Mouse (Mus musculus): ENCODE measurements around the gene Kdm6a. TPM values are rescaled to one million over a fixed set of nuclear protein-coding genes. Genes with fewer than 3 reads are reported as not detected.

The Kdm6a gene
- polyA plus RNA-seq (2014; fragmentation: Nextera tagmentation; extraction: Ambion mirVana) = 37.9 and 39.9 TPM in 2 replicates

- WGBS = under 1% methylated on average over 46 of the region's 50 CpGs
- Histone ChIP-seq H3K9me3 (ENCODE audit: control insufficient read depth, low read length) (no peaks in the 10 kb centered on the region), H3K9ac (ENCODE audit: low read length) (peak within 1 kb of the TSS; percentile 94), H3K4me2 (ENCODE audit: low read depth) (peak within 1 kb of the TSS; percentile 49), H3K4me1 (ENCODE audit: control insufficient read depth, insufficient read depth, low read length) (no peaks in the 10 kb centered on the region), H3K27ac (ENCODE audit: low read depth, low read length) (peak within 1 kb of the TSS; percentile 92), H3K27me3 (ENCODE audit: control insufficient read depth, insufficient read depth, low read length) (no peaks in the 10 kb centered on the region), H3K36me3 (ENCODE audit: control insufficient read depth, insufficient read depth, low read length) (no peaks in the 10 kb centered on the region), H3K4me3 (ENCODE audit: low read depth, low read length) (peak within 1 kb of the TSS; percentile 84)
- ATAC-seq (ENCODE audit: insufficient read depth, low FRiP score, low TSS enrichment) (peak; percentile 99), DNase-seq (ENCODE audit: low spot score) (peak; percentile 96)
Observed at GRCm38 (mm10) chrX:18162192-18162857, at the start of gene Kdm6a. TSS of gene Kdm6a (plus strand) at chrX:18162575.

GRCm38 (mm10) chrX:18145557-18145956, 16.8 kb upstream of the Kdm6a start, which contains the start of gene Dusp21:
TSS of gene Dusp21 (plus strand) at chrX:18145857.
- H3K4me1 ChIP-seq (ENCODE audit: control insufficient read depth, insufficient read depth, low read length) = no peaks in the 10 kb centered on the region
- 100% methylated on average over 1 of the region's 1 CpGs for WGBS
- no peaks in the 10 kb centered on the region for H3K36me3 ChIP-seq (ENCODE audit: control insufficient read depth, insufficient read depth, low read length)
- DNase-seq (ENCODE audit: low spot score) = no peak
- H3K9ac ChIP-seq (ENCODE audit: low read length) = no peak within 1 kb of the TSS
- no peaks in the 10 kb centered on the region for H3K9me3 ChIP-seq (ENCODE audit: control insufficient read depth, low read length)
- no peak within 1 kb of the TSS for H3K27ac ChIP-seq (ENCODE audit: low read depth, low read length)
- no peaks in the 10 kb centered on the region for H3K27me3 ChIP-seq (ENCODE audit: control insufficient read depth, insufficient read depth, low read length)
- ATAC-seq (ENCODE audit: insufficient read depth, low FRiP score, low TSS enrichment) = no peak
- no peak within 1 kb of the TSS for H3K4me3 ChIP-seq (ENCODE audit: low read depth, low read length)
- H3K4me2 ChIP-seq (ENCODE audit: low read depth) = no peak within 1 kb of the TSS

GRCm38 (mm10) chrX:18160734-18161442, 1.5 kb upstream of the Kdm6a start:
- Histone ChIP-seq H3K36me3 (ENCODE audit: control insufficient read depth, insufficient read depth, low read length) (no peaks in the 10 kb centered on the region), H3K4me1 (ENCODE audit: control insufficient read depth, insufficient read depth, low read length) (no peaks in the 10 kb centered on the region), H3K27ac (ENCODE audit: low read depth, low read length) (no peak overlapping the region; the same call in 1 of the 2 replicates), H3K9ac (ENCODE audit: low read length) (no peak overlapping the region), H3K4me3 (ENCODE audit: low read depth, low read length) (no peak overlapping the region), H3K27me3 (ENCODE audit: control insufficient read depth, insufficient read depth, low read length) (no peaks in the 10 kb centered on the region), H3K4me2 (ENCODE audit: low read depth) (no peak overlapping the region), H3K9me3 (ENCODE audit: control insufficient read depth, low read length) (no peaks in the 10 kb centered on the region)
- WGBS = 55% methylated on average over 4 of the region's 4 CpGs
- ATAC-seq (ENCODE audit: insufficient read depth, low FRiP score, low TSS enrichment) (no peak), DNase-seq (ENCODE audit: low spot score) (no peak)

GRCm38 (mm10) chrX:18161796-18162191, 581 bp upstream of the Kdm6a start:
- Histone ChIP-seq H3K36me3 (ENCODE audit: control insufficient read depth, insufficient read depth, low read length) (no peaks in the 10 kb centered on the region), H3K4me1 (ENCODE audit: control insufficient read depth, insufficient read depth, low read length) (no peaks in the 10 kb centered on the region), H3K4me3 (ENCODE audit: low read depth, low read length) (peak overlapping the region; percentile 84), H3K4me2 (ENCODE audit: low read depth) (peak overlapping the region; percentile 45), H3K9me3 (ENCODE audit: control insufficient read depth, low read length) (no peaks in the 10 kb centered on the region), H3K27me3 (ENCODE audit: control insufficient read depth, insufficient read depth, low read length) (no peaks in the 10 kb centered on the region), H3K9ac (ENCODE audit: low read length) (peak overlapping the region; percentile 66), H3K27ac (ENCODE audit: low read depth, low read length) (peak overlapping the region; percentile 86)
- no peak for DNase-seq (ENCODE audit: low spot score)
- WGBS = under 1% methylated on average over 21 of the region's 28 CpGs
- ATAC-seq (ENCODE audit: insufficient read depth, low FRiP score, low TSS enrichment) = peak; percentile 71

DNA sequence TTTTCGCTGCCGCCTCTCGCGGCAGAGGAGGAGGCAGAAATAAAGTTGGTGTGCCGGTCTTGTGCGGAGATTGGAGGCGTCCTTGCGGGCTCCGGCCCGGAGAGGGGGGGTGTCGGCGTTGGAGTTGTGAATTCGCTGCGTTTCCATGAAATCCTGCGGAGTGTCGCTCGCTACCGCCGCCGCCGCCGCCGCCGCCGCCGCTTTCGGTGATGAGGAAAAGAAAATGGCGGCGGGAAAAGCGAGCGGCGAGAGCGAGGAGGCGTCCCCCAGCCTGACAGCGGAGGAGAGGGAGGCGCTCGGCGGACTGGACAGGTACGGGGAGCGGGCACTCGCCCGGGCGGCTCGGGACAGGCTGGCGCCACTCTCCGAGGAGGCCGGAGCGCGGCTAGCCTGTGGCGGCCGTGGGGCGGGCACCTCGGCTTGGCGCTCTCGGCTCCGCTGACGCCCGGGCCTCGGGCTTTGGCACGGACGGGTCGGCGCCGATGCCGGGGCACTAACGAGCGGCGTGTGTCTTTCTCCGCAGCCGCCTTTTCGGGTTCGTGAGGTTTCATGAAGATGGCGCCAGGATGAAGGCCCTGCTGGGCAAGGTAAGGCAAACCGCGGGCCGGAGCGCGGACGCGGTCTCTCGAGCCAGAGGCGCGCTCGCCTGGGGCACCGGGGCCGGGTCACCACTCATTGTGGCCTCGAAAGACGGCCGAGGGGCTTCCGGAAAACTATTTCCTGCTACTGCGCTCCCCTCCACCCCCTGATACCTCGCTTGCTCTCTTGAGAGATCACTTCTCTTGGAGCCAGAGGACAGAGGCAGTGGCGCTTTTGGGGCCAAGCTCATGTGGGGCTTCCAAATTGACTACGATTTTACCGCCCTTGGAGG, 721 bp downstream of the Kdm6a start:
- Histone ChIP-seq H3K27ac (ENCODE audit: low read depth, low read length) (peak overlapping the region; percentile 92), H3K9me3 (ENCODE audit: control insufficient read depth, low read length) (no peaks in the 10 kb centered on the region), H3K4me2 (ENCODE audit: low read depth) (peak overlapping the region; percentile 49), H3K9ac (ENCODE audit: low read length) (peak overlapping the region; percentile 94), H3K4me3 (ENCODE audit: low read depth, low read length) (peak overlapping the region; percentile 84), H3K27me3 (ENCODE audit: control insufficient read depth, insufficient read depth, low read length) (no peaks in the 10 kb centered on the region), H3K4me1 (ENCODE audit: control insufficient read depth, insufficient read depth, low read length) (no peaks in the 10 kb centered on the region), H3K36me3 (ENCODE audit: control insufficient read depth, insufficient read depth, low read length) (no peaks in the 10 kb centered on the region)
- DNase-seq (ENCODE audit: low spot score) = peak; percentile 70
- ATAC-seq (ENCODE audit: insufficient read depth, low FRiP score, low TSS enrichment) = peak; percentile 23; the same call in 1 of the 2 replicates
- WGBS = 0% methylated on average over 70 of the region's 95 CpGs

DNA sequence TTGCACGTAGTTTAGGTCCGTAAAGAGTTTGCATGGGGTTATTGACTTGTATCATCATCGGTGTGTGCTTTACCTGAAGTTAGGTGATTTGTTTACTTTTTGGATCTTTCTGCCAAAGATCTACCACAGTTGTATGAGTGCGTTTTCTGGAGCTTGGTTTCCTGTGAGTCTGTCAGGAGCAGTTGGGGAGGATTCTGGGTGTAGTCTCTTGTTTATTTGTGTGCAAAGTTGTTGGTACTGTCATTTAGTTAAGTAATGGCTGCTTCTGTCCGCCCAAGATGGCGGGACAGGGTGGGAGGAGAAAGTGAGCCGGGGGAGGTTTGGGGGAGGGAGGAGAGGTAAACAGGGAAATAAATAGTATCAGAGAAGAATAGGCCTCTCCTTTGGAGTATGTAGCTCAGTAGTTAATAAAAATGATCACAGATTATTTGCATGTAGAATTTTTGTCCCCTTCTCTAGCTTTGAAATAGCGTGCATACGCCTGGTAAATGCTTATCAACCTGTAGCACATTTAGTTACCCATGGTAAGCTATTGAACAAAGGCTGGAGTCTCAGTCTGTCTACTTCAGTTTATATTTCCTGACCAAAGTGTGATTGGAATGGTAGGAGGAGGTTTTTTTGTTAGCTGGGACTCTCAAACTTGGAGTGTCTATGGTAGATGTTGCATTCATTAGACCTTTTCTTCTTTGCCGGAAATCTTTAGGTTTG, 1.7 kb downstream of the Kdm6a start:
- WGBS = 4% methylated on average over 10 of the region's 10 CpGs

GRCm38 (mm10) chrX:18165121-18165520, 2.7 kb downstream of the Kdm6a start:
- WGBS = 76% methylated on average over 2 of the region's 2 CpGs
- no peak overlapping the region for H3K4me3 ChIP-seq (ENCODE audit: low read depth, low read length)
- DNase-seq (ENCODE audit: low spot score) = no peak
- no peak for ATAC-seq (ENCODE audit: insufficient read depth, low FRiP score, low TSS enrichment)
- H3K9me3 ChIP-seq (ENCODE audit: control insufficient read depth, low read length) = no peaks in the 10 kb centered on the region
- no peaks in the 10 kb centered on the region for H3K4me1 ChIP-seq (ENCODE audit: control insufficient read depth, insufficient read depth, low read length)
- H3K9ac ChIP-seq (ENCODE audit: low read length) = no peak overlapping the region
- no peak overlapping the region for H3K4me2 ChIP-seq (ENCODE audit: low read depth)
- no peaks in the 10 kb centered on the region for H3K27me3 ChIP-seq (ENCODE audit: control insufficient read depth, insufficient read depth, low read length)
- no peaks in the 10 kb centered on the region for H3K36me3 ChIP-seq (ENCODE audit: control insufficient read depth, insufficient read depth, low read length)
- no peak overlapping the region for H3K27ac ChIP-seq (ENCODE audit: low read depth, low read length)

More for the DNA sequence above, 1.7 kb downstream of the Kdm6a start:
- H3K9me3 ChIP-seq (ENCODE audit: control insufficient read depth, low read length) = no peaks in the 10 kb centered on the region
- peak overlapping the region; percentile 92; the same call in 1 of the 2 replicates for H3K27ac ChIP-seq (ENCODE audit: low read depth, low read length)
- H3K4me2 ChIP-seq (ENCODE audit: low read depth) = peak overlapping the region; percentile 49
- peak overlapping the region; percentile 84 for H3K4me3 ChIP-seq (ENCODE audit: low read depth, low read length)
- H3K4me1 ChIP-seq (ENCODE audit: control insufficient read depth, insufficient read depth, low read length) = no peaks in the 10 kb centered on the region
- H3K36me3 ChIP-seq (ENCODE audit: control insufficient read depth, insufficient read depth, low read length) = no peaks in the 10 kb centered on the region
- ATAC-seq (ENCODE audit: insufficient read depth, low FRiP score, low TSS enrichment) (no peak), DNase-seq (ENCODE audit: low spot score) (peak; percentile 44)
- peak overlapping the region; percentile 94 for H3K9ac ChIP-seq (ENCODE audit: low read length)
- H3K27me3 ChIP-seq (ENCODE audit: control insufficient read depth, insufficient read depth, low read length) = no peaks in the 10 kb centered on the region

DNA sequence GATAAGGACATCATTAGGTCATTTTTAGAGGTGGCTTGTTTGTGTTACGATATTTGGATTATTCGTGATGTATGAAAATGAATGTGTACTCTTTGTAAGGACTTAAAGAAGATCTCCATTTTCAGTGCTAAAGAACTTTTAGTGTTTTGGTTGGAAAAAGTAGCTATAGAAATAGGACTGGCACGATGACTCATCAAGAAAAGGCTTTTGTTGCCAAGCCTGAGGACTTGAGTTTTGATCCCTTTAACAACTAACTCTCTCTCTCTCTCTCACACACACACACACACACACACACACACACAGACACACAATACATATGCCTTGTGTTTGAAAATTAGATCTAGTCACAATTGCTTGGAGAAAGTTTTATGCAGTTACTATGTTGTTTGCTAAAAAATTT, 4.6 kb downstream of the Kdm6a start:
- Histone ChIP-seq H3K36me3 (ENCODE audit: control insufficient read depth, insufficient read depth, low read length) (no peaks in the 10 kb centered on the region), H3K4me2 (ENCODE audit: low read depth) (no peak overlapping the region), H3K4me1 (ENCODE audit: control insufficient read depth, insufficient read depth, low read length) (no peaks in the 10 kb centered on the region), H3K9me3 (ENCODE audit: control insufficient read depth, low read length) (no peaks in the 10 kb centered on the region), H3K27ac (ENCODE audit: low read depth, low read length) (no peak overlapping the region), H3K9ac (ENCODE audit: low read length) (no peak overlapping the region), H3K4me3 (ENCODE audit: low read depth, low read length) (no peak overlapping the region), H3K27me3 (ENCODE audit: control insufficient read depth, insufficient read depth, low read length) (no peaks in the 10 kb centered on the region)
- DNase-seq (ENCODE audit: low spot score) (no peak), ATAC-seq (ENCODE audit: insufficient read depth, low FRiP score, low TSS enrichment) (no peak)
- 92% methylated on average over 3 of the region's 3 CpGs for WGBS

All from neural tube, embryonic 11.5 days (tissue).